In genomic region chr2:114797291-114797650, GRCm38 (mm10) we compare ENCODE assay signal across 17 mouse cellular contexts.
DNase-seq lines count a peak whose midpoint lies in the region; ATAC-seq and TF ChIP-seq lines count a peak whose summit lies in the region.
"Had no signal": no experiment of that assay in that cellular context is flagged by ENCODE, and none has a peak within 500 bp of the region (broad histone marks: within the 10 kb centered on the region; RNA-seq: fewer than 3 reads in every experiment).

No protein-coding gene starts in this region.

- peak; percentile 62 for DNase-seq in heart, adult 11 months
- no peak for DNase-seq in heart, postnatal 10 days
- peak; percentile 92 for DNase-seq in adipocyte (ENCODE audit: low spot score)
- DNase-seq in left cerebral cortex, adult 2 months (ENCODE audit: extremely low spot score in 1 of 2, low spot score in 2 of 2), result peak; percentile 29
- no peak for DNase-seq in lung, postnatal 36 days
- no peak for DNase-seq in adrenal gland, postnatal 14 days
- no peak for DNase-seq in thymus, postnatal 4 days
- DNase-seq: adrenal gland, adult 2 months; cerebellum, adult 18-20 months; embryo, embryonic 11 days; liver, postnatal 0 days; thymus, postnatal 14 days had no signal

- H3K9me3 ChIP-seq in forebrain, embryonic 16.5 days (ENCODE audit: control insufficient read depth, low read length), result no peaks in the 10 kb centered on the region
- H3K9me3 ChIP-seq: limb, embryonic 12.5 days; midbrain, embryonic 10.5 days had no signal

- no peaks in the 10 kb centered on the region for H3K27me3 ChIP-seq in forebrain, embryonic 16.5 days (replicated peaks; ENCODE audit: control insufficient read depth, insufficient read depth, low read length)

- H3K4me2 ChIP-seq in forebrain, embryonic 16.5 days (ENCODE audit: low read length), result no peak overlapping the region
- H3K4me2 ChIP-seq: limb, embryonic 12.5 days had no signal

- 14% methylated on average over 1 of the region's 1 CpGs for WGBS in forebrain, embryonic 16.5 days

- H3K4me3 ChIP-seq in forebrain, embryonic 16.5 days (replicated peaks; ENCODE audit: low read length), result no peak overlapping the region
- H3K4me3 ChIP-seq in left cerebral cortex, adult 2 months, result no peak overlapping the region
- H3K4me3 ChIP-seq: limb, embryonic 12.5 days; midbrain, embryonic 10.5 days had no signal

- intact Hi-C loops in heart, postnatal 10 days (cut with DNase I), result no loop called here
- intact Hi-C loops in left cerebral cortex, adult 2 months (cut with DNase I), result loop anchor here (1.0 kb wide), 1 partner anchor 143 kb away; the partner anchor contains the start of gene Dph6

- no peaks in the 10 kb centered on the region for H3K4me1 ChIP-seq in forebrain, embryonic 16.5 days (replicated peaks; ENCODE audit: control insufficient read depth, insufficient read depth, low read length)
- H3K4me1 ChIP-seq: limb, embryonic 12.5 days; midbrain, embryonic 10.5 days had no signal

- no peak overlapping the region for H3K9ac ChIP-seq in forebrain, embryonic 16.5 days (replicated peaks; ENCODE audit: low read depth, low read length)
- H3K9ac ChIP-seq: limb, embryonic 12.5 days; liver, postnatal 0 days had no signal

- H3K27ac ChIP-seq in forebrain, embryonic 16.5 days (ENCODE audit: low read length), result no peak overlapping the region
- H3K27ac ChIP-seq in left cerebral cortex, adult 2 months, result peak overlapping the region; percentile 13
- H3K27ac ChIP-seq: limb, embryonic 12.5 days; midbrain, embryonic 10.5 days had no signal

- no peaks in the 10 kb centered on the region for H3K36me3 ChIP-seq in forebrain, embryonic 16.5 days (ENCODE audit: control insufficient read depth, insufficient read depth)
- H3K36me3 ChIP-seq: limb, embryonic 12.5 days; midbrain, embryonic 10.5 days had no signal

- peak; percentile 97 for ATAC-seq in forebrain, embryonic 16.5 days
- ATAC-seq: CD4-positive, CD25-positive, alpha-beta regulatory T cell, adult 4 months; inflammation-experienced regulatory T-cells, adult 6 months; liver, postnatal 0 days had no signal

- no peak for TF ChIP-seq CTCF in left cerebral cortex, adult 2 months (IDR thresholded peaks at IDR 0.05)

Comparison
In these comparisons a context has a peak if more than half of its experiments do, and no peak if none do; other contexts are left out.
1. DNase-seq: peak in heart, adult 11 months (single experiment), adipocyte (single experiment) and left cerebral cortex, adult 2 months (2 of 2); none in heart, postnatal 10 days (0 of 2), lung, postnatal 36 days (single experiment), adrenal gland, postnatal 14 days (single experiment) and thymus, postnatal 4 days (single experiment).